Mouse (Mus musculus): ENCODE measurements around the gene Cacna1g.

The Cacna1g gene

DNA sequence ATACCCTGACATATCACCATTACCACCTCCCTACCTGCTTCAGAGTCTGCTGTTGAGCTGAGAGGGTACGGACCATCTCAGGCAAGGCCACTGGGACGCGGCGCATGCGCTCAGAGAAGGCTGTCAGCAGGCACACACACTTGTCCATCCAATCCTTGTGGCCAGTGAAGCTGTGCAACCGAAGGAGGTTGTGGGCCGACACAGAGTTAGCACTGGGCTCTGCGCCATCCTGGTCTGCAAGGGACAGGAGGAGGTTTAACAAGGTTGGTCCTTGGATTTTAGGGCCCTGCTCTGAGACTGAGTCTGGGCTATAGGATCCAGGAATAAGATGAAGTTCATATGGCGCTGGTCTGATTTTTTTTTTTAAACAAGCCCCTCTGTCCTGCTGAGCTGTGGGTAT, 6.4 kb upstream of the Cacna1g start:
- DNase-seq (ENCODE audit: low spot score in 2 of 2): no peak

DNA sequence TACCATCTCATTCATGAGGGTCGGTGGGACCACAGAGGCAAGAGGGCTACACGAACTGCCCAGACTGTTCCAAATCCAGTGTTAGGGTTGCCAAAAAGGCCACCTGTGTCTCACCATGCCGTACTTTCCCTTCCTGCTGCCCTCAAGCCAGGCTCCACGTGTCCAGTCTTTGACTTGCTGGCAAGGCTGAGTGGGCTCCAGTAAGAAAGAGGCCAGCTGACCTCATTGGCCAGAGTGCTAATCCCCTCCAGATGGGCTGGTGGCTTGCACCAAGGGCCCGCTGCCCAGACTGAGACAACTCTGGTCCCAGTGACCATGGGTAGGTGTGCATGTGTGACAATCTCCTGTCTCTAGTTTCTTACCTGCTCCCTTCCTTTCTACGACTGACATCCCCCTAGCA, 3.7 kb upstream of the Cacna1g start:
- no peak for DNase-seq (ENCODE audit: low spot score in 2 of 2)

DNA sequence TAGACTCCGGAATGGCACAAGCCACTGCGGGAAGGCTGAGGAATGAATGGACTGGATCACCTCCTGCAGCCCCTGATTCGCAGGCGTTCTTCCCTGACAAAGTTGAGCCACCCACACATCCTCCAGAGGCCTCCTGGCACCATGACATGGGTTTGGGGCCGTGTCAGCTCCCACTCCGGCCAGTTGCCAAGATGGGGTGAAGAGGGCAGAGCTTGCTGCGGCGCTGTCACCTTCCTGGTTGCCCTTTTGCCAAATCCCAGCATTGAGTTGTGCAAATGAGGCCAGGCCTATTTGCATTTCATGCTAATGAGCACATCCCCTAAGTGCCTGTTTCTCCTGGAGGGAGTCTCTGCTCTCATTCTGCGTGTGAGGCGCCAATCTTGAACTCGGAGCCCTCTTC, 1.7 kb upstream of the Cacna1g start:
- no peak for DNase-seq (ENCODE audit: low spot score in 2 of 2)

DNA sequence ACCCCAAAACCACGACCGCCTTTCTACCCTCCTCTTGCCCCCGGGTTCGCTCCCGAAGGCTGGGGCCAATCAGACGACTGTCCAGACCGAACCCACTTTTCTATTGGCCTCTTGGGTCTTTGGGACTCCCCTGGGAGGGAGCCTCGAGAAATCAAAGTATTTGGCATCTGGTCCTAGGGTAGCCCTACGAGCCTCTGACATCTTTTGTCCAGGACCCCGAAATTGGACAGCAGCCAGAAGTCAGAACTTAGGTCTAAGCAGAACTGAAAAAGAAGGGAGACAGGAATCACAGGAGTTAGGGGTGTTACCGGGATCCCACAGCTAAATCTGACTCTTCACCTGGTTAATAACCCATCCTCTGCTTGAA, 529 bp upstream of the Cacna1g start:
- DNase-seq (ENCODE audit: low spot score in 2 of 2): no peak

DNA sequence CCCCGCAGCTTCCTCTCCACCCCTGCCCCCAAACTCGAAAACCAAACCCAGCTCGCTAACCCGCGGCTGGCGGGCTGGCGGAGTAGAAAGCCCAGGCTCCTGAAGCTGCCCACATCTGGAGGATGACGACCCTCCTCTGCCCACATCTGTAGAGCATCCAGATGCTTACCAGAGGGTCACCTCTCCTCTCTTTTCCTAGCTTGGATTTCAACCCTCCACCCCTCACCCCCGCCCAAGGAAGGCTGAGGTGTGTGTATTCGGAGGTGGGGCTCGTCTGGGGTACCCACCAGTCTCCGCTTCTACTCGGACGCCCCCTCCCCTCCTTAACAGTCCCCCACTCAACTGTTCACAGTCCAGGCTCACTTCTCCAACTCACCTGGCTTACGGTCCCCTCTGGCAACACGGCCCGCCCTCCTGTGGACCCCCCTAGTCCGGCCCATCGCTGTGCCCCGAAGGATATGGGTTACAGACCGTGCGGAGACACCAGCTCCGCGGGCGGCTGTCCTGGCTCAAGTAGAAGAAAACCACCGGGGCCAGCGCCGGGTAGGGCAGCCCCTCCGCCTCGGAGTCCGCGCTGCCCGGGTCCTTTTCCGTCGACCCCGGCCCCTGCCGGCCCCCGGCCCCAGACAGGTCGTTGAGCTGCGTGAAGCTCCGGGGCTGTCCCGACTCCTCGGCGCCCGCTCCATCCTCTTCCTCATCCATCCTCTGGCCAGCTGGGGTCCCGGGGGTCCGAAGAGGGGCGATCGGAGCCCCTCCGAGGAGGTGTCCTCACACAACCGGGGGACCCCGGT, 887 bp downstream of the Cacna1g start:
- no peak for DNase-seq (ENCODE audit: low spot score in 2 of 2)

DNA sequence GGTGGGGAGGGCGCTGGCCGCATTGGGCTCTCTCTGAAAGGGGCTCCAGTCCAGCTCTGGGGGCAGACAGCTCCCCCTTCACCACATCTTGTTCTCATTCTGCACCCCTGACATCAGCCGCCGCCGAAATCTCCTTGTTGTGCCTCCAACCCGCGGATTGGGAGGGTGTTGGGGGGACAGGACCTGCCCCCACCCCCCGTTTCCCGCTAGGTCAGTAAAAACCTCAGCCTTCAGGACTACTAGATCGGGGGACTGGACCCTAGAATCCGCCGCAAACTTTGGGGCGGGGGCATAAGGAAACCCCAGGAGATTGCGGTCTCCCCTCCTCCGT, 1.4 kb downstream of the Cacna1g start:
- DNase-seq (ENCODE audit: low spot score in 2 of 2): no peak

DNA sequence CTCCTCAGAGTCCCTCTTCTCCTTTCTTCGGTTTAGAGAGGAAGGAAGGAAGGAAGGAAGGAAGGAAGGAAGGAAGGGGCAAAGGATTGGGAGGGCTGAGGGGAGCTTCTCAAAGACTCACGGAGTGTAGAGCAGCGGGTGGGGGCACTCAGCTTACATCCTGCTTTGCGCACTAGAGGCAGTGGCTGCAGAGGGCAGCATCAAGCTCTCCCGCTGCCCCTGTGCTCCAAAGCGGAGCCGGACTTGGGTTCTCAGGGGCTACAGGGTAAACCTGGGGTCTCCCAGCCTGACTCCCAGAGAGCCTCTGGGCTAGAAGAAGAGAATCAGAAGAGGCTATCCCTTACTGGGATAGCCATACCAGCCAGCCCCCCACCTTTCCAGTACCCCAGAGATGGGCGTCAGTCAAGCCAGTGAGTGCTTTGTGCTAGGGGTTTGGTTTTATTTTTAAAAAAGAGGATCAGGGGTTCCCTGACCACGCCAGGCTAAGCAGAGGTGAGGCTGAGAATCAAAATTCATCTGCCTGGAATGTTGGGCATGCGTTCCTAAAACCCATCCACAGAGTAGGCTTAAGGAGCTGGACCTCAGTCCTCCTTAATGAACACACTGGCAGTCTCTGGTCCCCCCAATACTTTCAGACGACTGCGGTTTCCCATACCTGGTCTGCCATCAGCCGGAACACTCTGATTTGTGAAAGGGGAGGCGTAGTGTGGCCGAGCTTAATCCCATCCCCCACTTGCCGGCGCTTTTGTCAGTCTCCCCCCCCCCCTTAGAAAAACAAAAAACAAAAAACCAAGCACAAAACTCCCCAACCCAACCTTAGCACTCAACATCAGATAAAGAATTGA, 2.0 kb downstream of the Cacna1g start:
- DNase-seq (ENCODE audit: low spot score in 2 of 2): no peak

DNA sequence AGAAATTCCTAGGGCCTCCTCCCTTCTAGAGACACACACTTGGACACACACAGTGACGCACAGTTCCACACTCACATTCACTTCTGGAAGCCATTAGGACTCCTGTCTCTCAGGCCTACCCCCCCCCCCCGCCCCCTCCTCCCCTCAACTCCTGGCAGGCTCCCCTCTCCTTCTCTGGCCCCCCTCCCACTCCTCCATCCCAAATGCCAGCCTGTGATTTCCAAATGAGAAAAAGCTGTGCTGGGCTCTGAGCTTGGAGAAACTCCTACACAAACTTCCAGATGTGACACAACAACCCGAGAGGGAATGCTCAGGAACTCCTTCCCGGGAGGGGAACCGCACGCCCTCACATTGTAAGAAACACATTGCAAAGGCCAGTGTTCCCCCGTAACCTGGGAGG, 3.6 kb downstream of the Cacna1g start:
- no peak for DNase-seq (ENCODE audit: low spot score in 2 of 2)

DNA sequence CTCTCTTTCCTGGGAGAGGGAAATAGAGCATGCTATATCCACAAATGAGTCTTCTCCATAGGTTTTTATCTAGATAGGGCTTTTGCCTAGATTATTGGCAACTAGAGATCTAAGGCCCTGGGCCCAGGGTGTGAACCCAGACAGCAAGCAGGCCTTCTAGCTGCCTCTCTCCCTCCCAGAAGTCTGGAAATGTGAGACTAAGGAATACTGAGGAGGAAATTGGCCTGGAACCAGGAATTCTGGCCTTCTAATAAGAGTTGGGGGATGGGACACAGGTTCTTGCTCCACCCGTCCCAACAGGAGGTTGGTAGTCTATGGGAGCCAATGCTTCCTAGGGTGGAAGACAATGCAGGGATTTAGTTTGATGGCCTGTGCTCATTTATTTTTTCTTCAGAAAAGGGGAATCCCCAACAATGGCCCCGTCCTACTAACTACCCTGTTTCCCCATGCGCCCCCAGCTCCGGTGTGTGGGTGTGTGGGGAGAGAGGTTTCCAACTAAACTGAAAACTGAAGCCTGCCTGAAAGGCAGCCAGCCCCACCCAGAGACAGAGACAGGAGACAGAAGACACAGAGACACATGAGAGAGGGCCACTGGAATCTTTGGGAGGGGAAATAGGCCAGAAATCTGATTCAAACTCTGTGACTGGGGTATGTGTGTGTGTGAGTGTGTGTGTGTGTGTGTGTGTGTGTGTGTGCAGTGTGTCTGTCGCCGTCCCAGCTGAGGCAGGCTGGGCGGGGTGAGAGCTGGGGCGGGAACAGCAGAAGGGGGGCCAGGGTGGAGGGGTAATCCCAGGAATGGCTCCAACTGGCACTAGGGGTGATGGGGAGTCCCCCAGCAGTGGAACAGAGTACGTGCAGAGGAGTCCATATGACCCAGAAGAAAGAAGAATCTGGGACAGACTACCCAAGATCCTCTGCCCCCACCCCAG, 4.6 kb downstream of the Cacna1g start:
- DNase-seq (ENCODE audit: low spot score in 2 of 2): no peak

DNA sequence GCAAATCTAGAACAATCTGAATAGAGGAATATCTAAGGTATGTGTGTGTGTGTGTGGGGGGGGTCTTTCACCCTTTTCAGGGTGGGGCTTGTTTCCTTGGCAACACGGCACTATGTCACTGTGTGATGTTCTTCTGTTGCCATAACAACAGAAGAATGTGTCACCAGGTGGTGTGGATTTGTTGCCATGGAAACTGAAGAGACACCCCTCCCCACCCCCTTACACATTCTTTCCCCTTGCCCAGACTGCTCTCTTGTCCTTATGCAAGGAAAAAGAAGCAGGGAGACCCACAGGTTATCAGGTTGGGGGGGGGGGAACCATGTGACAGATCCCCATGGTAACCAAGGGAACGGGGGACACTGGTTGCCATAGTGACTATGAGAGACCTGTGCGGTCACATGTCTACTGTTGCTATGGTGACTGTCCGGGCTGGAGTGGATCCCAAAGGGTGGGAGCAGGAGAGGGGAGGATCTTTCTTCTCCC, 5.4 kb downstream of the Cacna1g start:
- DNase-seq (ENCODE audit: low spot score in 2 of 2): no peak

DNA sequence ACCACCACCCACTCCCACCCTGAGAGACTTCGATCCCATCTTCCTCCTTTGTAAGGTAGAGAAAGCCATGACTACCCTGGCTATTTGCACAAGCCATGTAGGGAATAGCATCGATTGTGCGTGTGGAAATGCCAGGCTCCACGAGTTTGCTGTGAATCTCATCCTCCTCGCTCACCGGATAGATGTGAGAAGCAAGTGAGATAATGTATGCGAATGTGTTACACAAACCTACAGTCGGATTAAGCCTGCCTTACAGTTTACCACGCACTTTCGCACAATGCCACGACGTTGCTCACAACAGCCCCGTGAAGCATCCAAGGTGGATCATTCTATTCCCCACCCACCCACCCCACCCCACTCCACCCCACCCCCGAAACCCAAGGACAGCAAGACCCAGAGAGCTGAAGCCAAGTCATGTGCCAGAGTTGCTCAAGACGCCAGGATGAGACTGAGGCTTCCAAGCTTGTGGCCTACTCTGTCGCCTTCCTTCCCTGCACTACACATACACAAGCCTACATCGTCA, 7.6 kb downstream of the Cacna1g start:
- no peak for DNase-seq (ENCODE audit: low spot score in 2 of 2)

DNA sequence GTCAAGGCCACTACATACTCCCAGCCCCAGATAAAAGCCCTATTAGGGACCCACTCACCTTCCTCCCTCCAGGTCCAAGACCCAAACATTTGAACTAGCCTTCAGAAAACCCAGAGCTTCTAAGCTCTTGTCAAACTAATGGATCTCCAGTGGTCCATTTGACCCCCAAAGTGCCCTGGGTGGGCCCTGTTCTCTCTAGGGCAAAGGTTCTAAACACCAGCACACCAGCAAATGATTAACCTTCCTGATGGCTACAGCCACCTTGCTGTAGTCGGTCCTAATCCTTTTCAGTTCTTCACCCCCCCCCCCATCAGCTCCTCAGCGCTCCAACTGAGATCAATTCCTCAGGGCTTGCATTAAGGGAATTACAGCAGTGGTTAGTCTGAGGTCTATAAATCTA, 9.8 kb downstream of the Cacna1g start:
- DNase-seq (ENCODE audit: low spot score in 2 of 2): no peak

DNA sequence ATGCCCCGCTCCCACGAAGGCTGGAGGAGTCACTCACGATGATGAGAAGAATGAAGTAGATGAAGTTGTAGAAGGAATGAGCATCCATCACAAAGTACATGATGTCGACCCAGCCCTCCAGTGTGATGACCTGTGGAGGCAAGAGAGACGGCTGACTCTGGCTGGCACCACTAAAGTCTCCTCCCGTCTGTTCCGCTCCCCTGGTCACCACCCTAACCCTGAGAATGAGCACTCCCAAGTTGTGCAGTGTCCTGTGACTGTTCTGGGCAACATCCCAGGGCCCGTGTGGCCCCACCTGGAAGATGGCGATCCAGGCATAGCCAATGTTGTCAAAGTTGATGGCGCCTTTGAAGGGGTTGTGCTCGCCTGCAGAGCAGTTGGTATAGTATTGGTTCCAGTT, 12.1 kb downstream of the Cacna1g start:
- DNase-seq (ENCODE audit: low spot score in 2 of 2): no peak

DNA sequence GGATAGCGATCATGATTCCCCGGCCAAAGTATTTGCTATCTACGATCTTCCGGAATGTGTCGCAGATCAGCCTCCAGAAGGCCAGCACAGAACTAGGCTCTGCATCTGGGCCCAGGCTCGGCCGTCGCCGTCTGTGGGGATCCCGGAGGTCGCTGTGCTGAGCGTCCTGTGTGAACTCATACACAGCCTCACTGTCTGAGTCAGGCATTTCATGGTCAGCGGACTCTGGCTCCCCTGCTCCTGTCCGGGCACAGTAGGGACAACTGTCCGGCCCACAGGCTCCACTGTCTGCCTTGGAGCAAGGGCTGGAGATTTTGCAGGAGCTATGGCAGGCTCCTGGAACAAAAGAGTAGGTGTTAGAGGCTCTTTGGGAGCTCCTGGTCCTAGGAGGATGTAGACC, 17.0 kb downstream of the Cacna1g start:
- no peak for DNase-seq (ENCODE audit: low spot score in 2 of 2)

DNA sequence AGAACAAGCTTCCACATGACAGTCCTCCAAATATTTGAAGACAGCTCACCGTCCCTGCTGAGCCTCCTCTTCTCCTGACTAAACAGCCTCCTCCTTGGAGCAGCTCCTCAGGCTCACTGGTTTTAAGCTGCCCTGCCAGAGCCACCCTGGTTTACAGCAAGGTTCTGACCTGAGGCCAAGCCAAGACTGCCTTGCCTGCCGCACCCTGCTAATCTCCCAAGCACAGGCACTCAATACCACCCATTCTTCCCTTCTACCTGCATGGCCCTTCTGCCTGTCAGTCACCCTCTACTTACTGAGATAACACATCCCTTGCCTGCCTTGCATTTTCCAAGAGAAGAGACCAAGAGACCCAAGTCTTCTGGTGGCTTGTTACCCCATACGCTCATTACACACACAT, 17.7 kb downstream of the Cacna1g start:
- DNase-seq (ENCODE audit: low spot score in 2 of 2): no peak

DNA sequence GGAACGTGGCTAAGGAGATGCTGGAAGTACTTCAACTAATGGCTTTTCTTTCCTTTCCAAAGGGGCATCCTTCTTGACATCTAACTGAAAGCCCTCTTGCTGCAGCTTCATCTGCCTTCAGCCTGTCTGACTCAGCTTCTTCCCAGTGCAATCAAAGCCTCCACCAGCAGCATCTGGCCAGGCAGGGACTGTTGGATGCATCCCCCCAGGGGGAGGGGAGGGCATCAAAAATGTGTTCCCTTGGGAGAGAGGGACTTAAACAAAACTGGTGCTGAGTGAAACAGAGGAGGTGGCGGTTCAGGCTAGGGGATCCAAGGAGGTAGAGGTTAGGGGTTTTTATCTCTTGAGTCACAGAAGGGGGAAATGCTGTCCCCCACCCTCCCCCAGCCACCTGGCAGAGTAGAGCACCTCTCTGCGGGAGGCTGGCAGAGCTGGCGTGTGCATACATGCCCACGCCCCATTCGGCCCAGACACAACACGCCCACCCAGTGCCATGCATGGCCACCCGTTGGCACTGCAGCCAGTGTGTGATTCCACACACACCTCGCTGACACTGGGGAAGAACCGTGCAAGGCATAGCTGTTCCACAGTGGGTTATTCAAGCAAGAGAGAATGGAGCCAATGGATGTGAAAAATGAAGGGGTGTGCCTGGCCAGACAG, 18.7 kb downstream of the Cacna1g start:
- DNase-seq (ENCODE audit: low spot score in 2 of 2): no peak

DNA sequence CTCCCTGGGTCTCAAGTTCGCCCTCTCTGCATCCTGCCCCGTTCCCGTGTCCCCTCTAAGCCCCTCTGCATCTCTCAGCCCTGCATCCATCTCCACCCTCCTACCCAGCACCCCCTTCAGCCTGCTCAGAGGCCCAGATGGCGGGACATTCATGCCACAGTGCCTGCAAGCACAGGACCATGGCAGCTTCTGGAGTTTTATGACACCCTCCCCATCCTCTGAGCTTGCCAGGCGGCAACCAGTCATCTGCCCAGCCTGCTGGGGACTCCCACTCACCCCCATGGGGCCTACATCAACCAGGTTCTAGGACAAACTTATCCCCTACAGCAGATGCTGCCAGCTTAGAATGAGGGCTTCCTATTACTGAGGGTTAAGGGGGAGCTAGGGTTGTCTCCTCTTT, 19.2 kb downstream of the Cacna1g start:
- no peak for DNase-seq (ENCODE audit: low spot score in 2 of 2)

DNA sequence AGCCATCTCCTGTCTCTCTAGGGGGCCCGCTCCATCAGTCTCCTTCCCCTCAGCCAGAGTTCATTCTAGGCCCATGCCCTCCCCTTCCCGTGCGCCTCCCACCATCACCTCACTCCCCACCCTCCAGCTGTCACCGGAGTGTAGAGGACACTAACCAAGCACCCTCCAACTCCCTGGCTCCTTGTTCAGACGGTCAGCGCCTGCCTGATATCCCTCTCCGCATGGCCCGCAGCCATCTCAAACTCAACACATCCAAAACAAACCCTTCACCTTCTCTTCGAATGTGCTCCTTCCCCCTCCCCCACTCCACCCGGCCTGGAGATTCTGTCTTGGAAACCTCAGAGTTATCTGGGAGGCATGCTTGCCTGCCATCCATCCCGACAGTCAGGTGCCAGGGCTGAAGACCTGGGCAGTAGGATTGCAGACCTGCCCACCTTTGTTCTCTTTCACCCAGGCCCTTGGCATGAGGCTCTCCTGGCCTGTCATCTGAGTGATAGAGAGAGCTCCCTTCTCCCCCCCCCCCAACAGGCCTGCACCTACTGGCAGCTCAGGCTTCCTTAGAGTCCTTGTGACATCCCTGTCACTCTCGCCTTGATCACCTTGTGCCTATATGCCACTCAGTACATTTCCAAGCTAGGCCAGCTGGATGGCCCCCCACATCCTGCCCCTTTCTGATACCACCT, 22.8 kb downstream of the Cacna1g start:
- no peak for DNase-seq (ENCODE audit: low spot score in 2 of 2)

DNA sequence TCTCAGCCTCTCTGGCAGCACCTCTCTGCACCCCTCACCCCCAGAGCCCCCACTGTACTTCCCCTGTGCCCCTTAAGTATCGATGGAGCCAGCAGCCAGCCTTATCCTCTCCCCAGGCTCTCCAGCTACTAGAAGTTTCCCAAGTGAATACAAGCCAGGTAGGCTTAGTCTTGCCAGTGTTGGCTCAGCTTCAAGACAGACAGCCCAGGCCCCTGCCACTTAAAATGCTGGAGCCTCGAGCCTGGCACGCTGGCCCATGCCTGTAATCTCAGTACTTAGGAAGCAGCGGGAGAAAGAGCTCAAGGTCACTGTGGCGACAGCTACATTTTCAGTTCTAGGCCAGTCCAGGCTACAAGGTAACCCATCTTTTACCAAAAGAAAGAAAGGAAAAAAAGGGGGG, 24.1 kb downstream of the Cacna1g start:
- no peak for DNase-seq (ENCODE audit: low spot score in 2 of 2)

DNA sequence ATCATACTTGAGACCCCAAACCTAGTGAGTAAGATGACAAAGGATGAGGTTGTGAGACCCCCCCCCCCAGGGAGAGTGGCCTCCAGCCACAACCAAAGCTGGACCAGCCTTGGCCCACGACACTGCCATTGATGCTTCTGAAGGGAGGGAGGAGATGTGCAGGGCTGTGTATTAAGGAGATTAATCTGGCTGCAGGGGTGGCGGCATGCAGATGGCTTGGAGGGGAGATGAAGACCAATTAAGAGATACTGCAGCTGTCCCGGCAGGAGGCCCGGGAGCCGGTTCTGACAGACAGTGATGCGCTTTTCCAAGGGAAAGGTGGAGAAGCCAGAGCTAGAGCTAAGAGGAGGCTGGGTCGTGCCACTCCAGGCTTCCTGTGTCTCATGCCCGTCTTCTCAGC, 24.8 kb downstream of the Cacna1g start:
- DNase-seq (ENCODE audit: low spot score in 2 of 2): no peak

DNA sequence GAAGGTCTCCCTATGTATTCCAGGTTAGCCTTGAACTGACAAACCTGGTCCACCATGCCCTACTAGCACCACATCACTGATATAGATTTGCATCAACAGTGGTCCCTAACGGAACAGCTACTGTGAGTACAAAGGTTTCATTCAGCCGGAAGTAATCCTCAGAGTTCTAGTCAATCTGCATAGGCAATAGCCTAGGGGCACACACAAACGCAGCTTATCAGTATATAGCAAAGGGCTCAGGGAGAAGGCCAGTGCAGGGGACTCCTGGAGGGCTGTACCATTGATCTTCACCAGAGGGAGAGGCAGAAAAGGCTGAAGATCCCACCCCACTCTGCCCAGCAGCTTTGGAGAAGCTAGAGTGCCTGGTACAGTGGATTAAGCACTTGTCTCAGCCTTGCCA, 27.0 kb downstream of the Cacna1g start:
- DNase-seq (ENCODE audit: low spot score in 2 of 2): no peak

Data from natural killer cell, adult 2 months (primary cell).